Mouse (Mus musculus) adipose tissue, adult 10 weeks (tissue): ENCODE measurements around the gene Zfp830. TPM values are rescaled to one million over a fixed set of nuclear protein-coding genes. Genes with fewer than 3 reads are reported as not detected.

Experiments used
- polyA plus RNA-seq: library from polyadenylated mRNA; stranded (reverse); fragments of 350-450 nt; fragmentation: Illumina TruSeq; extraction: RNeasy Lipid Tissue Mini Kit (QIAGEN cat#74804); gene quantifications from one replicate; pipeline ENCODE4 v1.2.3, GENCODE M21; 2014; ENCODE audit warnings: low read depth, low replicate concordance

Zfp830 gene
- 9.4 TPM for polyA plus RNA-seq

DNA sequence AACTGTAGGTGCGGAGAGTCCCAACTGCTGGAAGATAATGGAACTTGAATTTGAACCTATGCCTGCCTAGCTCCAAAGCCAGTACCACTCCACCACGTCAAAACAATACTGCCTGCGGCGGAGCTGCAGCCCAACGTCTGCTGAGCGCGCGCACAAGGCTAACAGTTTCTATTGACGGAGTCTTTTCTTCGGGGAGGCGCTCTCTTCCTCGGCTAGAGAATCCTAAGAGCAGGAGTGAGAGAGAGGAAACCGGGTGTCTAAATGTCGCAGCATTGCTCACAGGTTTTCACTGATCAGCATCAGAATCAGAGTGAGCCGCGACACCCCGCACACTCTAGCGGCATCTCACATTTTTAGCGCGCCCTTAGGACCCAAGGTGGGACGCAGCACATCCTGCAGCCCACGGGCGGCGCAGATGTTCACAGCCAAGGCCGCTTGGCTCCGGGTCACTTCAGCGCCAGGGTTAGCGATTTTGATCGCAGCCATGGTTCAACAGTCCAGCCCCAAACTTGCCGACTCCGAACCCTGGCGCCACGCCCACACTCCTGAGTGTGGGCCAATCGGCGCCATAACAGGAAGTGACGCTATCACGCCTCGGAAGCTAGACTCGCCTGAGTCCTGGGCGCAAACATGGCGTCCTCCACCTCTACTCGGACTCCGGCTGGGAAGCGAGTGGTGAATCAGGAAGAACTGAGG, at the start of gene Zfp830, which contains the start of gene Cct6b:
Gene Zfp830 (plus strand): TSS at position 604 of the 696 bp plus-strand sequence.
Gene Cct6b (minus strand): TSS at position 580 of the 696 bp plus-strand sequence.

DNA sequence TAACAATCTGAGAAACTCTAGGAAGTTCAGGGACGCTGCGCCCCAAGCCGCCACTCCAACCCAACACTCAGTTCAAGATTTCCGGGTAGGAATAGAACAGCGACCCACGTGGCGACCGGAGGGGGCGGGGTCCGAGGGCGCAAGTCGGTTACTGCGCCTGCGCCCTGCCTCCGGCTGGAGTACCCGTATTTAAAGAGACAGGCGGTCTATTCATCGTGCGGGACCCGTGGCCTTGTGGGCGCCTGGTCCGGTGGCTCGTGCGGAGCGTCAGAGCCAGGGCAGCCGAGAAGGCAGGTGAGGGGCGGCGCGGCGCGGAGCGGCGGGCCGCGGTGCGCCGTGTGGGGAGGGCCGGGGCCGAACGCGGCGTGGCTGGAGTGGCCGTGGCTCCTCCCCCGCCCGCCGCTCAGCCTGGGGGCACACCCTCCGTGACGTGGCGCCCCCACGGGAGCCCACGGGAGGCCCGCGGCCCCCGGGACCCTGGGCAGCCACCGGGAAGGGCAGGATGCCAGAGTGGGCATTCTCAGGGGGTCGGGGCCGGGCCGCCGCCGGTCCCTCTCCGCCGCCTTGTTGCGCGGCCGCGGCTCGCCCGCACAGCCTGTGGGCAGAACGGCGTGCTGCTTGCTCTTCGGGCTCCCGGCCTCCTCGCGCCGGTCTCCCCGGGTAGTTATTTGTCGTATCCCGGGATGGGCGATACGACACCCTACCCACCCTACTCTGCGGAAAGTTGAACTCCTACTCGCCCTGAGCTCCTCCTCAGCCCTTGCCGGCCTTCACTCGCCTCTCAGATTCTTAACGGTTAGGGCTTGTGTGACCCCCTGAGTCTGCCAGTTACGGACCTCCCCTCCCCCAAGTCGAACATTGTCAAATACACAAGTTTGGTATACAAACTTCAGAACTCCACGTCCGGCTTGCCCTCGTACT, 17.1 kb downstream of the Zfp830 start, which contains the start of gene Lig3:
Gene Lig3 (plus strand): TSS at position 126 of the 921 bp plus-strand sequence.

Other genes starting within 250 kb of the Zfp830 start
- gene Cct6b, start within 50 bp of the Zfp830 start, polyA plus RNA-seq: 5.0 TPM
- 22.7 TPM for gene Lig3, start 16.8 kb downstream of the Zfp830 start, polyA plus RNA-seq
- gene Rffl, start 106.9 kb downstream of the Zfp830 start, polyA plus RNA-seq: 21.8 TPM
- gene Rad51d, start 126.3 kb downstream of the Zfp830 start, polyA plus RNA-seq: 21.5 TPM
- 1.2 TPM for gene Fndc8, start 127.8 kb downstream of the Zfp830 start, polyA plus RNA-seq
- 9.0 TPM for gene Nle1, start 144.1 kb downstream of the Zfp830 start, polyA plus RNA-seq
- gene Unc45b, start 146.2 kb downstream of the Zfp830 start, polyA plus RNA-seq: 9.3 TPM
- 33.9 TPM for gene Slfn5, start 187.0 kb downstream of the Zfp830 start, polyA plus RNA-seq
- gene Slfn9, start 227.5 kb downstream of the Zfp830 start, polyA plus RNA-seq: 1.1 TPM